Mouse (Mus musculus): Measurements from ENCODE around the gene Morn3. TPM values are rescaled to one million over a fixed set of nuclear protein-coding genes. Genes with fewer than 3 reads are reported as not detected.

Morn3 gene
- 0.77 and 1.0 TPM in 2 replicates for polyA plus RNA-seq (2014; fragmentation: Nextera tagmentation; extraction: Ambion mirVana)

GRCm38 (mm10) chr5:123046916-123047315, at the start of gene Morn3:
Morn3 (minus strand) TSS chr5:123047016.
- ATAC-seq (ENCODE audit: low FRiP score) (no peak), DNase-seq (ENCODE audit: low spot score) (no peak)
- no peak within 1 kb of the TSS for H3K27ac ChIP-seq (ENCODE audit: low read depth, low read length)

GRCm38 (mm10) chr5:123096299-123096698, 49.5 kb upstream of the Morn3 start:
- DNase-seq (ENCODE audit: low spot score), result no peak
- no peak overlapping the region for H3K27ac ChIP-seq (ENCODE audit: low read depth, low read length)
- no peaks in the 10 kb centered on the region for H3K4me1 ChIP-seq (replicated peaks; ENCODE audit: control insufficient read depth, insufficient read depth, low read length)
- H3K4me3 ChIP-seq (ENCODE audit: low read depth, low read length), result no peak overlapping the region
- H3K4me2 ChIP-seq (replicated peaks; ENCODE audit: low read depth, low read length), result no peak overlapping the region
- H3K9ac ChIP-seq (ENCODE audit: low read depth, low read length), result no peak overlapping the region
- no peaks in the 10 kb centered on the region for H3K27me3 ChIP-seq (ENCODE audit: control insufficient read depth, insufficient read depth, low read length)
- ATAC-seq (ENCODE audit: low FRiP score), result no peak
- 90% methylated on average over 8 of the region's 8 CpGs for WGBS
- no peaks in the 10 kb centered on the region for H3K36me3 ChIP-seq (ENCODE audit: control insufficient read depth, insufficient read depth, low read length)
- H3K9me3 ChIP-seq (ENCODE audit: control insufficient read depth, low read length), result no peaks in the 10 kb centered on the region

More at GRCm38 (mm10) chr5:123046916-123047315, at the start of gene Morn3:
- H3K4me1 ChIP-seq (replicated peaks; ENCODE audit: control insufficient read depth, insufficient read depth, low read length), result no peaks in the 10 kb centered on the region; the same call in 1 of the 2 replicates
- H3K9ac ChIP-seq (ENCODE audit: low read depth, low read length), result no peak within 1 kb of the TSS
- H3K27me3 ChIP-seq (ENCODE audit: control insufficient read depth, insufficient read depth, low read length), result no peaks in the 10 kb centered on the region
- no peak within 1 kb of the TSS for H3K4me3 ChIP-seq (ENCODE audit: low read depth, low read length)
- H3K36me3 ChIP-seq (ENCODE audit: control insufficient read depth, insufficient read depth, low read length), result no peaks in the 10 kb centered on the region
- 75% methylated on average over 3 of the region's 3 CpGs for WGBS
- H3K4me2 ChIP-seq (replicated peaks; ENCODE audit: low read depth, low read length), result no peak within 1 kb of the TSS
- H3K9me3 ChIP-seq (ENCODE audit: control insufficient read depth, low read length), result no peaks in the 10 kb centered on the region

GRCm38 (mm10) chr5:123094238-123094991, 47.6 kb upstream of the Morn3 start:
- Histone ChIP-seq H3K4me2 (replicated peaks; ENCODE audit: low read depth, low read length) (no peak overlapping the region), H3K4me3 (ENCODE audit: low read depth, low read length) (no peak overlapping the region), H3K36me3 (ENCODE audit: control insufficient read depth, insufficient read depth, low read length) (no peaks in the 10 kb centered on the region), H3K27me3 (ENCODE audit: control insufficient read depth, insufficient read depth, low read length) (no peaks in the 10 kb centered on the region), H3K27ac (ENCODE audit: low read depth, low read length) (no peak overlapping the region), H3K9me3 (ENCODE audit: control insufficient read depth, low read length) (no peaks in the 10 kb centered on the region), H3K9ac (ENCODE audit: low read depth, low read length) (no peak overlapping the region), H3K4me1 (replicated peaks; ENCODE audit: control insufficient read depth, insufficient read depth, low read length) (no peaks in the 10 kb centered on the region)
- ATAC-seq (ENCODE audit: low FRiP score) (no peak), DNase-seq (ENCODE audit: low spot score) (no peak)
- 90% methylated on average over 25 of the region's 25 CpGs for WGBS

GRCm38 (mm10) chr5:123093077-123093633, 46.3 kb upstream of the Morn3 start:
- ATAC-seq (ENCODE audit: low FRiP score) (no peak), DNase-seq (ENCODE audit: low spot score) (no peak)
- Histone ChIP-seq H3K27me3 (ENCODE audit: control insufficient read depth, insufficient read depth, low read length) (no peaks in the 10 kb centered on the region), H3K36me3 (ENCODE audit: control insufficient read depth, insufficient read depth, low read length) (no peaks in the 10 kb centered on the region), H3K4me1 (replicated peaks; ENCODE audit: control insufficient read depth, insufficient read depth, low read length) (no peaks in the 10 kb centered on the region), H3K4me3 (ENCODE audit: low read depth, low read length) (no peak overlapping the region), H3K4me2 (replicated peaks; ENCODE audit: low read depth, low read length) (no peak overlapping the region), H3K9me3 (ENCODE audit: control insufficient read depth, low read length) (no peaks in the 10 kb centered on the region), H3K9ac (ENCODE audit: low read depth, low read length) (no peak overlapping the region), H3K27ac (ENCODE audit: low read depth, low read length) (no peak overlapping the region)
- WGBS, result 80% methylated on average over 14 of the region's 14 CpGs

- ATAC-seq (ENCODE audit: low FRiP score) (no peak), DNase-seq (ENCODE audit: low spot score) (no peak)
- Histone ChIP-seq H3K36me3 (ENCODE audit: control insufficient read depth, insufficient read depth, low read length) (no peaks in the 10 kb centered on the region), H3K4me3 (ENCODE audit: low read depth, low read length) (no peak overlapping the region), H3K4me2 (replicated peaks; ENCODE audit: low read depth, low read length) (no peak overlapping the region), H3K9ac (ENCODE audit: low read depth, low read length) (no peak overlapping the region), H3K27ac (ENCODE audit: low read depth, low read length) (no peak overlapping the region), H3K4me1 (replicated peaks; ENCODE audit: control insufficient read depth, insufficient read depth, low read length) (no peaks in the 10 kb centered on the region), H3K9me3 (ENCODE audit: control insufficient read depth, low read length) (no peaks in the 10 kb centered on the region), H3K27me3 (ENCODE audit: control insufficient read depth, insufficient read depth, low read length) (no peaks in the 10 kb centered on the region)
- 86% methylated on average over 10 of the region's 10 CpGs for WGBS
These were observed 43.9 kb upstream of the Morn3 start for GRCm38 (mm10) chr5:123090560-123091306.

DNA sequence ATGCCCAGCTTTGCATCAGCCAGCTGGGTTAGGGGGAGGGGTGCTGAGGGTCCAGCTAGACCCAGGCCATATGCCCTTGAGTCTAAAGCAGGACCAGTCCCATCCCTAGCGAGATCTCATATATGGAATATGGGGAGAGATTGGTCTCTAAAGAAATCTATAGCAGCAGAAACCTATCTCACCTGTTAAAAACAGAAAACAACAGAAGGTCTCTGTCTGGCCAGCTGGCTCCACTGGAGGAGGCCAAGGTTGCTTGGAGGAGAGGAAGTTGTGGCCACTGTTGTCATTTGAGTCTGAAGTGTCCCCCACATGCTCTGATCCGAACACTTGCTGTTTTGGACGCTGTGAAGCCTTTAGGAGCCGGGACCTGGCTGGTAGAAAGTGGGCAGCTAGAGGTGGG, 42.0 kb upstream of the Morn3 start:
- Histone ChIP-seq H3K4me3 (ENCODE audit: low read depth, low read length) (no peak overlapping the region), H3K27me3 (ENCODE audit: control insufficient read depth, insufficient read depth, low read length) (no peaks in the 10 kb centered on the region), H3K9me3 (ENCODE audit: control insufficient read depth, low read length) (no peaks in the 10 kb centered on the region), H3K4me2 (replicated peaks; ENCODE audit: low read depth, low read length) (no peak overlapping the region), H3K27ac (ENCODE audit: low read depth, low read length) (no peak overlapping the region), H3K36me3 (ENCODE audit: control insufficient read depth, insufficient read depth, low read length) (no peaks in the 10 kb centered on the region), H3K4me1 (replicated peaks; ENCODE audit: control insufficient read depth, insufficient read depth, low read length) (no peaks in the 10 kb centered on the region), H3K9ac (ENCODE audit: low read depth, low read length) (no peak overlapping the region)
- DNase-seq (ENCODE audit: low spot score) (no peak), ATAC-seq (ENCODE audit: low FRiP score) (no peak)
- WGBS, result 94% methylated on average over 4 of the region's 4 CpGs

GRCm38 (mm10) chr5:123086501-123086900, 39.7 kb upstream of the Morn3 start:
- Histone ChIP-seq H3K4me3 (ENCODE audit: low read depth, low read length) (no peak overlapping the region), H3K27me3 (ENCODE audit: control insufficient read depth, insufficient read depth, low read length) (no peaks in the 10 kb centered on the region), H3K27ac (ENCODE audit: low read depth, low read length) (no peak overlapping the region), H3K36me3 (ENCODE audit: control insufficient read depth, insufficient read depth, low read length) (no peaks in the 10 kb centered on the region), H3K4me1 (replicated peaks; ENCODE audit: control insufficient read depth, insufficient read depth, low read length) (no peaks in the 10 kb centered on the region), H3K9ac (ENCODE audit: low read depth, low read length) (no peak overlapping the region), H3K4me2 (replicated peaks; ENCODE audit: low read depth, low read length) (no peak overlapping the region), H3K9me3 (ENCODE audit: control insufficient read depth, low read length) (no peaks in the 10 kb centered on the region)
- ATAC-seq (ENCODE audit: low FRiP score), result no peak
- 93% methylated on average over 2 of the region's 2 CpGs for WGBS
- DNase-seq (ENCODE audit: low spot score), result no peak

DNA sequence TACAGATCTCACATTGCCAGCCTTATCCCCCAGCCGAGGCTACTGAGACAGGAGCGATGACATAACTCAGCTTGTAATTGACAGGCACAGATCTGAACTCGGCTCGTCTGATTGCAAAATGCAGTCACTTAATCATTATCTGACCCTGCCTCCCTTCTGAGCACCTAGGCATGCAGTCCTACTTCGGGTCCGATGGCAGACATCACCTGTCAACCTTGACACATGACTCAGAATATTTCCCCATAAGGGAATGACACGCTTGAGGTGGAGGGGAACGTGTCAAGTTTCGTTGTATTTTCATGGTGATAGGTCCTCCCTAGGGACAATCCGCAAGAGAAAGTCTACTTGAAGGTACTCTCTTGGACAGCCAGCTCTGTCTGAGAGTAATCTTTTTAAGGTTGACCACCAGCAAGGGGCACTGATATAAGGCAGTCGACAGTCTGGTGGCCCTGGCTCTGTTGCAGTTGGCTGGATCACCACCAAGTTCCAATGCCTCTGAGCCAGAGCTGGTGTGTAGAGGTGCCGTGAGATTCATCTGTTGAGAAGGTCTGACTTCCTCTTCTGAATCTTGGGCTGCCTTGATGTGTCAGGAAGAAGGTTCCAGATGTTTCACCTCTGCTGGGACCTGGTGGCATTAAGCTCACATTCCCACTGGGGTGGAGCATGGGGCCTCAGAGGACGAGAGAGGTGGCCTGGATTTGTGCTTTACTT, 36.7 kb upstream of the Morn3 start:
- Histone ChIP-seq H3K27ac (ENCODE audit: low read depth, low read length) (no peak overlapping the region), H3K36me3 (ENCODE audit: control insufficient read depth, insufficient read depth, low read length) (no peaks in the 10 kb centered on the region), H3K9ac (ENCODE audit: low read depth, low read length) (no peak overlapping the region), H3K9me3 (ENCODE audit: control insufficient read depth, low read length) (no peaks in the 10 kb centered on the region), H3K4me3 (ENCODE audit: low read depth, low read length) (no peak overlapping the region), H3K4me1 (replicated peaks; ENCODE audit: control insufficient read depth, insufficient read depth, low read length) (no peaks in the 10 kb centered on the region), H3K4me2 (replicated peaks; ENCODE audit: low read depth, low read length) (no peak overlapping the region), H3K27me3 (ENCODE audit: control insufficient read depth, insufficient read depth, low read length) (no peaks in the 10 kb centered on the region)
- DNase-seq (ENCODE audit: low spot score) (no peak), ATAC-seq (ENCODE audit: low FRiP score) (no peak)
- 77% methylated on average over 13 of the region's 13 CpGs for WGBS

Measured in hindbrain, embryonic 11.5 days (tissue).